Mouse (Mus musculus) embryo, embryonic 11.5 days (tissue): ENCODE data around the gene Mob4.
"Not testable (repeated sequence)": the region's sequence is repeated elsewhere in the genome, so short reads cannot be mapped to it uniquely, and the experiment has no call there.

Experiments
- DNase-seq: peaks from one replicate; pipeline ENCODE4 v3.0.0-alpha.2; 2012; ENCODE audit warnings: low read depth, low spot score

Mob4 gene

GRCm38 (mm10) chr1:55130943-55131401 is at the start of gene Mob4:
TSS of gene Mob4 (plus strand) at chr1:55131231.
- peak; percentile 86 for DNase-seq

DNA sequence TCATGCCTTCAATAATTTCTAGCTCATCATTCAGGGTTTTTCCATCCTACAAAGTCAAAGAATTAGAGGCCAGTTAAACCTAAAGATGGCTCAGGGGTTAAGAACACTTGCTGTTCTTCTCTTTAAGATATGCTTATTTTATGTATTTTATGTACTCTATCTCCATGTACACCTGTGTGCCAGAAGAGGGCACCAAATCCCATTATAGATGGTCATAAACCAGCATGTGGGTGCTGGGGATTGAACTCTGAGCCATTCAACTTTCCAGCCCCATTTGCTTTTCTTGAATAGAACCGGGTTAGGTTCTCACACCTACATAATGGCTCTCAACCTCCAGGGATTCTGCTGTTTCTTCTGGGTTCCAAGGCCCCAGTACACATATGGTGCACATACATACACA is 48.9 kb upstream of the Mob4 start:
- no peak for DNase-seq

- DNase-seq = no peak
These were observed 45.2 kb upstream of the Mob4 start for GRCm38 (mm10) chr1:55085781-55086366.

- DNase-seq = no peak
These were observed 44.1 kb upstream of the Mob4 start for GRCm38 (mm10) chr1:55086868-55087400.

DNA sequence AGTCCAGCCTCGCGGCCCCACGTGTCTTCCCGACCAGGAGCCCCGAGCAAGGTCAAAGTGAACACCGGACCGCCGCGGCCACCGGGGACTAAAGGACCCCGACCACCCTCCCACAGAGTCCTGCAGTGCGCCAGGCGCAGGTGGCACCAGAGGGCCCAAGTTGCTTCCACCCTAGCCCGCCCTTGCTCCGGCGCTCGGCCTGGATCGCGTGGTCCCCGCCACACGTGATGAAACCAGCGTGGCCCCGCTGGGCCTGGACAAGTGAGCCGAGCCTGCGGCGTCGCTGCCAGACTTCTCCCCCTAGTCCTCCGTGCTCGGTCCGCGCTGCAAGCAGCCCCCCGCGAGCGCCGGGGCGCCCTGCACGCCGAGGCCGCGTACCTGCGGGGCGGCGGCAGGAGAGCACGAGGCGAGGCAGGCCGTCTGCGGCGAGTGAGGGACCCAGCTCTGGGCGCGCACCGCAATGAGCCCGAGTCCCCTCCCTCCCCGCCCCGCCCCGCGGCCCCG is 43.6 kb upstream of the Mob4 start:
- DNase-seq = no peak

GRCm38 (mm10) chr1:55087932-55088610 is 43.0 kb upstream of the Mob4 start, which contains the start of the genes Hspe1 and Hspd1:
TSS of gene Hspe1 (plus strand) at chr1:55088132.
TSS of gene Hspd1 (minus strand) at chr1:55088243.
- DNase-seq = peak; percentile 97

DNA sequence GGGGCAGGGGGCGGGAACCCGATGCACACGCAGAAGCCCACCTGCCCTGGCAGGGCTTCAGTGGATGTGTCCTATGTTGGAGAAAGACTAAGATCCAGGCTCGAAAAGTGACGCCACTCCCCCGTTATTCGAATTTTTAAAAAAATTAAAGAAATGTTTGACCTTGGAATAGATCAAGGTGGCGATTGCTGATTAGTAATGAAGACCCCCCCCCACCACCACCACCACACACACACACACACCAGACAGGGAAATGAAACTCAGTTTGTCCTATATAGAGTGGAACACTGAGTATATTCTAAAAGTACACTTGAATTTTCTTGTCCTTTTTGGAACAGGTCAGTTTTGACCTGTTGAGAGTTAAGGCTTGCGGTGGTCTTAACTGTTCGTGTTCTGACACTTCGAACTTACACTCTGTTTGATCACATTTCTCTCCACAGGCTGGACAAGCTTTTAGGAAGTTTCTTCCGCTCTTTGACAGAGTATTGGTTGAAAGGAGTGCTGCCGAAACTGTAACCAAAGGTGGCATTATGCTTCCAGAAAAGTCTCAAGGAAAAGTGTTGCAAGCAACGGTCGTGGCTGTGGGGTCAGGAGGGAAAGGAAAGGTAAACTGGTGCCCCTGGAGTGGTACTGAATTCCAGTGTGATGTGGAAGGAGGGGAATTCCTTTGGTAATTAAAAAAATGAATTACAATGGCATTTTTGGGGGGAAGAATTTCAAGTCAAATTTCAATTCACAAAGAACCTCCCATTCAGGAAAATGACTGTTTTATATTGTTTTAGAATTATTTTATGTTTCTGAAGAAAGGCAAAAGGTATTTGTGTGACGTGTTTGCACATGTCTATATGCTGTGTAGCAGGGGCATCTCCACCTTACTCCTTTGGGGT is 42.2 kb upstream of the Mob4 start:
- DNase-seq = no peak

DNA sequence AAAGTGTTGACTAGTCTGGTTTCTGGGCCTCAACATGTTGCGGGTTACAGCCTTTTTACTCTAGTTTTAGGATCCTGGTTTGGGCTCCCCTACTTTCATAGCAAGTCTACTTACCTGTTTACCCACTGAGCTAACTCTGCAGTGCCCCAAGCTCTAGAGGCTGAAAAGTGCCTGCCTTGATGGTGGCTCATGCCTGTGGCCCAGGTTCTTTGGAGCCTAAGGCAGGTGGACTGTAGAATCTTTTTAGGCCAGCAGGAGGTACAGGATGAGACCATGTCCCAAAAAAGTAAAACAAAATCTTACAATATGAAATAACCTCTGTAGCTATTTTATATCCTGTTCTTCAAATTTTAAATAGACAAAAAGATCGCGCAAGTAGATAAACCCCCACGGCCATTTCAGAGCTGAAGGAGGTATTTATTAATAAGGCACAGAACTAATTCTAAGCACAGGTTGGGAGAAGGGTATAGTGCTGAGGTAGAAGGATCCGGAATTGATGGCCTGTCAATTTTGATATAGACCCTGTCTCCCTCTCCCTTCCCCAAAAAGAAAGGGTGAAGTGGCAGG is 41.5 kb upstream of the Mob4 start:
- no peak for DNase-seq

DNA sequence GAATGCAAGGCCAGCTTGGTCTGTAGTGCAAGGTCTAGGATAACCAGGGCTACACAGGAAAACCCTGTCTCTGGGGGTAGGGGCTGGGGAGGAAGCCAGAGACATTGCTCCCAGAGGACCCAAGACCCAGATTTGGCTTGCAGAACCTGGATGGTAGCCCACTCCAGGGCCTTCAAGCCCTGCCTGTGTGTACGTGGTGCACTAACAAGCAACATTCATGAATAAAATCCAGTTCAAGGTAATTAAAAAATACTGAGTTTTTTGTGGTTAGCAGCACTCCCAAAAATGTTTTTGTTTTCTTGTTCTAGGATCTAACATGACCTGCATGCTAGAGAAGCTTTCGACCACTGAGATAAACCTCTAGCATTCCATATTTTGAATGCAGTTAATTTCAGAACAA is 39.0 kb upstream of the Mob4 start:
- DNase-seq = no peak

- DNase-seq = no peak
These were observed 38.6 kb upstream of the Mob4 start for GRCm38 (mm10) chr1:55092469-55092868.

DNA sequence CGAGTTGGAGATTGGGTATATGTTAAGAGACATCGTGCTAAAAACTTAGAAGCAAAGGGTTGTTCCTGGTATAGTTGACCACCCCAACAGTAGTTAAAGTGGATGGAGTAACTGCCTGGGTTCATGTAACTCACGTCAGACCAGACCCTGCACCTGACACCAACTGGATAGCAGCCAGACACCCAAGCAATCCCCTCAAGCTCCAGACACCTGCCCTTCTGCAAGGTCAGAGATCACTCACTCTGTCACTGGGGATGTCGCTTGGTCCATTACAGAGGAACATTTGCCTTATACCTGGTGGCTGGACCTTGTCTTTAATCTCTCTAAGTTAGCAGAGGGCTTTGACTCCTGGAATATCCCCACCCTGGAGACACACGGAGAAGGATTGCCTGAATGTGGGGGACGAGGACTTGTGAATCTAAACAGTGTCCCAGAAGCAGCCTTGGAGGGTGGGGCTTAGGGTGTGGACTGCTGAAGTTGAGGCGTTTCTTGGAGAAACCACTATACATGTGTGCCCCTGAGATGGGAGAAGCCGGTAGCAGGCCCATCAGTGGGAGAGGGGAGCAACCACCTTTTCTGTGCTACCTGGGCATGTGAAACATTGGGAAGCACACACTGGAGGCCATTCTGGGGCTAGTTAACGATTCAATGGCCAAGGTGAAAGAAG is 24.0 kb upstream of the Mob4 start:
- no peak for DNase-seq

- no peak for DNase-seq
These were observed 23.4 kb upstream of the Mob4 start for GRCm38 (mm10) chr1:55107644-55108043.

DNA sequence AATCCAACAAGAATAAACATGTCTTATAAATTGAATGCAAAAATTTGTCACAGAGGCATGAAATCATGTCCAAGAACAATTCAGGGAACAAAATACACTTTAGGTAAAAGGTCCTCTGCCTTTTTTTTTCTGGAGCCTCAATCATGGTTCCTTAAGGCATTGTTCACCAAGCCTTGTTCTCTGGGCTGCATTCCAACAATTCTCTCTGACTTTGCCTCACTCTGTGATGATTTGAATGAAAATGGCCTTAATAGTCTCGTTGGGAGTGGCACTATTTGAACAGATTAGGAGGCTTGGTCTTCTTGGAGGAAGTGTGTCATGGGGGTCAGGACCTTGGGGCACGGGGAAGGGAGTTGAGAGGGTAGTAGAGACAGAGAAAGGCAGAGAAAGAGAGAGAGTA is 22.6 kb upstream of the Mob4 start:
- no peak for DNase-seq

DNA sequence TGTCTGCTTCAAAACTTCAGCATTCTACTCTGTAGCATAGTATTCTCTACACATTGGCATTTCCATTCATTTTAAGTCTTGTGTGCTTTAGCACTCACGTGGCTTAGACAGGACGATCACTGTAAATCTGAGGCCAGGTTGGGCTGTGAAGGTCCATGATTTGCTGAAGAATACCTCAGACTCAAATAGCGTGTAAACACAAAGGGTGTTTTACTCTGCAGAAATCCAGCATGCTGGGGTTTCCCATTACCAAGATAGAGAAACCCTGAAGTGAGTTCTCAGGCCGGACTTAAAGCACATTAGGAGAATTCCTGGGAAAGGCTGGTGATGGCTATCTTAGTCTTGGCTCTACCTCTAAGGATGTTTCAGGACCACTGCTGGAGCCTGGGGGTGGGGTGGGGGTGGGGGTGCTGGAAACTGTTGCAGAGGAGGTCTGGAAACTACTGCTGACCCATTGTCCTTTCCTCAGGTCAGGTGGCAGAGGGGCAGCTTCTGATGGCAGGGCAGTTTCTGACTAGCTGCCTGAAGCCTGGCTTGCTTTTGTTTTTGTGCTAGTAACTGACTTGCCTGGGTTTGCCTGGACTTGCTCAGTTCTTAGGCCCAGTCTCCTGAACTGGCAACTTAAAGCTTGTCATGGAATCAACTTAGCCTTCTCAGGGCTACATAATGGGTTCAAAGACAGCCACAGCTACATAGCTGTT is 21.8 kb upstream of the Mob4 start:
- no peak for DNase-seq

DNA sequence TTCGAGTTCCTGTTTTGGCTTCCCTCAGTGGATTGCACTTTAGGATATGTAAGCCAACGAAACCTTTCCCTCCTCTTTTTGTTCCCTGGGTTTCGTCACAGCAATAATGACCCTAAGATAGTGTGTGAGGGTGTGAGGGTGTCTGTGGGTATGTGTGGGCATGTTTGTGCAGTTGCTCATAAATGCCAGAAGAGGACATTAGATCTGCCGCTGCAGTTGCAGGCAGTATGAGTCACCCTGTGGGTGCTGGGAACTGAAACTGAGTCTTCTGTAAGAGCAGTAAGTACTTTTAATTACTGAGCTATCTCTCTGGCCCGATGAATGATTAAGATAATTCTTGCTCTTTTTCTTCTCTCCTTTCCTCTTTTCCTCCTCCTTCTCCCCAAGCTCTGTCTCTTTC is 8.0 kb upstream of the Mob4 start:
- no peak for DNase-seq

- DNase-seq = no peak
These were observed 7.5 kb upstream of the Mob4 start for GRCm38 (mm10) chr1:55123561-55123960.

DNA sequence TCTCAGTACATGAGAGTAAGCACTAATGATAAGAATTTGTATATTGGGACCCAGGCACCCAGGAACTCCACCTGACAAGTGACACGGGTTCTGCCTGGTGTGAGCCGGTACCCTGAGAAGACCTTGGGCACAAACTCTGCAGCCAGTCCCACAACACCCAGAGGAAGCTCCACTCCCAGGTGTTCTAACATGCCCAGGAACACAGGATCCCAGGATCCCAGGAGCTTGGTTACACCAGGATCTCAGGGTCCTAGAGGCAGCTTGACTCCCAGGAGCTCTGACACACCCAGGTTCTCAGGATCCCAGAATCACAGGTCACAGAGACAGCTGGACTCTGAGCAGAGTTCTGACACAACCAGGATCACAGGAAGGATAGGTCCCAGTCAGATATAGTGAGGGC is 6.9 kb upstream of the Mob4 start:
- not testable (repeated sequence) for DNase-seq

- DNase-seq = no peak
These were observed 1.3 kb upstream of the Mob4 start for GRCm38 (mm10) chr1:55129716-55130115.

DNA sequence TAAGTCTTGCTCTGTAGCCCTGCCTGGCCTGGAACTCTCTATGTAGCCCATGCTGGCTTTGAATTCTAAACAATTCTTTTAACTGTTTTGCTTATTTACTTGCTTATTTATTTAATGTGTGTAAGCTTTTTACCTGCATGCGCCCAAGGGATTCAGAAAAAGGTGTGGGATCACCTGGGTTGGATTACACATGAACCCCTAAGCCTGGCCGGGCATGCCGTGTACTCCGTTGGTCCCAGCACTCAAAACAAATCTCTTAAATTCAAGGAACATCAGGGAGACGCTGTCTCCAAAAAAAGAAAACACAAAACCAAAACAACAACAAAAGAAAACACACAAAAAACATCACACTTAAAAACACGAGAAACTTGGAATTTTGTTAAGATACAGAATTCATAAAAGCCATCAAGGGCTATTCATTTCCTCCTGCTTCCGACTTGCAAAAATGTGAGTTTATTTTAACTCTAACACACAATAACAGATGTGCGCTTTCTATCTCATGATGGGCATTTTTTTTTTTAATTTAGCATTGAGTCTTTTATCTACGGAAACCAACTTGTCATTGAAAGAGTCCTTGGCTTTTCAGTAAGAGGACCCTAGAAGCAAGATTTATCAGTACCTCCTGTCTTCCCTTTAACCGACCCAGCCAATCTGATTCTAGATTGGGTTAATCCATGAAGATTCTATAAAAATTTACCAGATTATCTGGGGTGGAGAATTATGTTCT is 678 bp upstream of the Mob4 start:
- no peak for DNase-seq
